Mouse (Mus musculus) mesoderm, embryonic 11.5 days (tissue): Measurements from ENCODE around the gene Mrm2.
A peak's percentile ranks its signal among the peaks of the same experiment; 100 is the strongest.
"Not testable (repeated sequence)": the region's sequence is repeated elsewhere in the genome, so short reads cannot be mapped to it uniquely, and the experiment has no call there.

ENCODE experiments used
- DNase-seq: peaks from one replicate; pipeline ENCODE4 v3.0.0-alpha.2; 2012; ENCODE audit warnings: low read depth, low spot score

Mrm2 gene

GRCm38 (mm10) chr5:140331615-140332512 is at the start of gene Mrm2:
TSS of gene Mrm2 (minus strand) at chr5:140331898.
- DNase-seq, result peak; percentile 88

- DNase-seq, result no peak
Measured at GRCm38 (mm10) chr5:140381156-140381555, 49.5 kb upstream of the Mrm2 start.

GRCm38 (mm10) chr5:140379299-140379698 is 47.6 kb upstream of the Mrm2 start:
- DNase-seq, result no peak

- DNase-seq, result no peak
Measured at GRCm38 (mm10) chr5:140378121-140378853, 46.6 kb upstream of the Mrm2 start.

- DNase-seq, result no peak
Measured at GRCm38 (mm10) chr5:140375249-140375829, 43.6 kb upstream of the Mrm2 start.

GRCm38 (mm10) chr5:140374226-140374625 is 42.5 kb upstream of the Mrm2 start:
- peak; percentile 15 for DNase-seq

- no peak for DNase-seq
Measured at GRCm38 (mm10) chr5:140373711-140374110, 42.0 kb upstream of the Mrm2 start.

- no peak for DNase-seq
Measured at GRCm38 (mm10) chr5:140371671-140372070, 40.0 kb upstream of the Mrm2 start.

- no peak for DNase-seq
Measured at GRCm38 (mm10) chr5:140370446-140371254, 39.0 kb upstream of the Mrm2 start.

- no peak for DNase-seq
Measured at GRCm38 (mm10) chr5:140369466-140369865, 37.8 kb upstream of the Mrm2 start.

GRCm38 (mm10) chr5:140368926-140369325 is 37.2 kb upstream of the Mrm2 start:
- no peak for DNase-seq

GRCm38 (mm10) chr5:140368126-140368525 is 36.4 kb upstream of the Mrm2 start:
- not testable (repeated sequence) for DNase-seq

- DNase-seq, result no peak
Measured at GRCm38 (mm10) chr5:140364415-140364814, 32.7 kb upstream of the Mrm2 start.

- DNase-seq, result no peak
Measured at GRCm38 (mm10) chr5:140359930-140360674, 28.4 kb upstream of the Mrm2 start.

GRCm38 (mm10) chr5:140357466-140357865 is 25.8 kb upstream of the Mrm2 start:
- no peak for DNase-seq

GRCm38 (mm10) chr5:140355934-140356333 is 24.2 kb upstream of the Mrm2 start:
- no peak for DNase-seq

GRCm38 (mm10) chr5:140352352-140352751 is 20.7 kb upstream of the Mrm2 start:
- no peak for DNase-seq

GRCm38 (mm10) chr5:140350731-140351497 is 19.2 kb upstream of the Mrm2 start:
- no peak for DNase-seq

GRCm38 (mm10) chr5:140349882-140350281 is 18.2 kb upstream of the Mrm2 start:
- DNase-seq, result no peak

- DNase-seq, result no peak
Measured at GRCm38 (mm10) chr5:140346050-140346449, 14.4 kb upstream of the Mrm2 start.
